Mouse (Mus musculus): Measurements from ENCODE around the gene Kcnj14. TPM values are rescaled to one million over a fixed set of nuclear protein-coding genes. Genes with fewer than 3 reads are reported as not detected.

Gene Kcnj14
- total and polyA plus RNA-seq, 3 experiments: 0.39 to 1.3 TPM; not detected in 1

GRCm38 (mm10) chr7:45842950-45843744, 18.6 kb upstream of the Kcnj14 start:
- TF ChIP-seq CHD2 (IDR thresholded peaks at IDR 0.05; ENCODE audit: low read length): no peak
- no peak for TF ChIP-seq TCF12 (IDR thresholded peaks at IDR 0.05; ENCODE audit: low read depth, low read length)
- no peak for TF ChIP-seq NRF1 (IDR thresholded peaks at IDR 0.05; ENCODE audit: insufficient read depth, low read depth, low read length, poor library complexity, severe bottlenecking)
- no peak for TF ChIP-seq SMC3 (IDR thresholded peaks at IDR 0.05; ENCODE audit: low read depth, low read length)
- no peak for TF ChIP-seq EP300 (IDR thresholded peaks at IDR 0.05; ENCODE audit: low read depth in 1 of 2, low read length in 2 of 2)
- no peak for TF ChIP-seq ETS1 (IDR thresholded peaks at IDR 0.05; ENCODE audit: low read depth, low read length)
- no peak for TF ChIP-seq SIN3A (IDR thresholded peaks at IDR 0.05; ENCODE audit: low read length)
- TF ChIP-seq ZC3H11A (IDR thresholded peaks at IDR 0.05; ENCODE audit: low read depth, low read length): no peak
- TF ChIP-seq JUND (IDR thresholded peaks at IDR 0.05; ENCODE audit: low read depth, low read length): no peak
- TF ChIP-seq MYC (IDR thresholded peaks at IDR 0.05; ENCODE audit: low read depth, low read length): no peak
- TF ChIP-seq MAFK (IDR thresholded peaks at IDR 0.05; ENCODE audit: borderline replicate concordance, low read depth, low read length): no peak
- no peak for TF ChIP-seq USF2 (IDR thresholded peaks at IDR 0.05; ENCODE audit: borderline replicate concordance in 1 of 2, insufficient read depth in 1 of 2, low read depth in 1 of 2, low read length in 2 of 2)
- no peak for TF ChIP-seq POLR2A (IDR thresholded peaks at IDR 0.05; ENCODE audit: control insufficient read depth in 1 of 2, insufficient read depth in 1 of 2, low read depth in 1 of 2, low read length in 2 of 2, poor library complexity in 1 of 2)
- TF ChIP-seq E2F4 (IDR thresholded peaks at IDR 0.05; ENCODE audit: borderline replicate concordance, low read depth, low read length): no peak
- TF ChIP-seq ZKSCAN1 (IDR thresholded peaks at IDR 0.05; ENCODE audit: low read depth, low read length): no peak
- no peak for TF ChIP-seq MAZ (IDR thresholded peaks at IDR 0.05; ENCODE audit: low read depth, low read length)
- TF ChIP-seq ZMIZ1 (IDR thresholded peaks at IDR 0.05; ENCODE audit: low read depth, low read length): no peak
- no peak for TF ChIP-seq ELF1 (IDR thresholded peaks at IDR 0.05; ENCODE audit: low read depth, low read length)
- TF ChIP-seq MXI1 (IDR thresholded peaks at IDR 0.05; ENCODE audit: low read depth, low read length): no peak
- no peak overlapping the region for H3K4me3 ChIP-seq (ENCODE audit: control insufficient read depth in 1 of 2, insufficient read depth in 1 of 2, low read depth in 2 of 2, low read length in 2 of 2)

GRCm38 (mm10) chr7:45833924-45834323, 9.3 kb upstream of the Kcnj14 start:
- peaks cover 2 to 10% of the 10 kb centered on the region in 2 experiments; a peak in 3 of 4 replicates for H3K36me3 ChIP-seq (ENCODE audit: control insufficient read depth in 1 of 2, insufficient read depth in 2 of 2, low read length in 2 of 2)
- no peak for DNase-seq (ENCODE audit: low read depth, low spot score)
- peaks cover 0 to 14% of the 10 kb centered on the region in 2 experiments; a peak in 3 of 4 replicates for H3K4me1 ChIP-seq (ENCODE audit: control insufficient read depth in 1 of 2, insufficient read depth in 2 of 2, low read length in 2 of 2)
- no peak for TF ChIP-seq ZNF384 (IDR thresholded peaks at IDR 0.05; ENCODE audit: low read depth, low read length)
- TF ChIP-seq JUND (IDR thresholded peaks at IDR 0.05; ENCODE audit: low read depth, low read length): no peak
- TF ChIP-seq MYC (IDR thresholded peaks at IDR 0.05; ENCODE audit: low read depth, low read length): no peak
- no peak for TF ChIP-seq CHD2 (IDR thresholded peaks at IDR 0.05; ENCODE audit: low read length)
- no peak for TF ChIP-seq ELF1 (IDR thresholded peaks at IDR 0.05; ENCODE audit: low read depth, low read length)
- TF ChIP-seq MAZ (IDR thresholded peaks at IDR 0.05; ENCODE audit: low read depth, low read length): no peak
- no peak for TF ChIP-seq NELFE (IDR thresholded peaks at IDR 0.05; ENCODE audit: low read depth, low read length)
- no peak for TF ChIP-seq TCF12 (IDR thresholded peaks at IDR 0.05; ENCODE audit: low read depth, low read length)
- TF ChIP-seq ZC3H11A (IDR thresholded peaks at IDR 0.05; ENCODE audit: low read depth, low read length): no peak
- TF ChIP-seq NRF1 (IDR thresholded peaks at IDR 0.05; ENCODE audit: insufficient read depth, low read depth, low read length, poor library complexity, severe bottlenecking): no peak
- TF ChIP-seq RCOR1 (IDR thresholded peaks at IDR 0.05; ENCODE audit: low read depth, low read length): no peak
- TF ChIP-seq SIN3A (IDR thresholded peaks at IDR 0.05; ENCODE audit: low read length): no peak
- TF ChIP-seq ZKSCAN1 (IDR thresholded peaks at IDR 0.05; ENCODE audit: low read depth, low read length): no peak
- TF ChIP-seq ZMIZ1 (IDR thresholded peaks at IDR 0.05; ENCODE audit: low read depth, low read length): no peak
- TF ChIP-seq KAT2A (conservative IDR thresholded peaks at IDR 0.05; ENCODE audit: low read depth, low read length): no peak
- no peak for TF ChIP-seq EP300 (IDR thresholded peaks at IDR 0.05; ENCODE audit: low read depth in 1 of 2, low read length in 2 of 2)
- no peak for TF ChIP-seq RAD21 (IDR thresholded peaks at IDR 0.05; ENCODE audit: low read depth, low read length)
- TF ChIP-seq POLR2AphosphoS5 (IDR thresholded peaks at IDR 0.05; ENCODE audit: borderline replicate concordance, low read depth, low read length): no peak
- no peak overlapping the region for H3K27ac ChIP-seq (ENCODE audit: control insufficient read depth, low read depth, low read length)
- H3K79me2 ChIP-seq (ENCODE audit: control insufficient read depth, insufficient read depth, low read length, poor library complexity): peaks cover 16% of the 10 kb centered on the region
- no peak overlapping the region for H3K4me3 ChIP-seq (ENCODE audit: control insufficient read depth in 1 of 2, insufficient read depth in 1 of 2, low read depth in 2 of 2, low read length in 2 of 2)
- no peak overlapping the region for H3K9ac ChIP-seq (ENCODE audit: control insufficient read depth, low read depth, low read length, poor library complexity, severe bottlenecking)
- no peaks in the 10 kb centered on the region for H3K27me3 ChIP-seq (ENCODE audit: control insufficient read depth in 1 of 2, insufficient read depth in 2 of 2, low read length in 2 of 2)
- H3K9me3 ChIP-seq (replicated peaks; ENCODE audit: insufficient read depth, low read length): no peaks in the 10 kb centered on the region

More at GRCm38 (mm10) chr7:45842950-45843744, 18.6 kb upstream of the Kcnj14 start:
- peaks cover 0 to 6% of the 10 kb centered on the region in 2 experiments; a peak in 1 of 4 replicates for H3K4me1 ChIP-seq (ENCODE audit: control insufficient read depth in 1 of 2, insufficient read depth in 2 of 2, low read length in 2 of 2)
- no peaks in the 10 kb centered on the region for H3K79me2 ChIP-seq (ENCODE audit: control insufficient read depth, insufficient read depth, low read length, poor library complexity)
- H3K36me3 ChIP-seq (ENCODE audit: control insufficient read depth in 1 of 2, insufficient read depth in 2 of 2, low read length in 2 of 2): peaks cover 0 to 3% of the 10 kb centered on the region in 2 experiments; a peak in 1 of 4 replicates
- H3K9ac ChIP-seq (ENCODE audit: control insufficient read depth, low read depth, low read length, poor library complexity, severe bottlenecking): no peak overlapping the region
- H3K9me3 ChIP-seq (replicated peaks; ENCODE audit: insufficient read depth, low read length): no peaks in the 10 kb centered on the region
- H3K27ac ChIP-seq (ENCODE audit: control insufficient read depth, low read depth, low read length): no peak overlapping the region
- H3K27me3 ChIP-seq (ENCODE audit: control insufficient read depth in 1 of 2, insufficient read depth in 2 of 2, low read length in 2 of 2): no peaks in the 10 kb centered on the region; a peak in 1 of 4 replicates
- DNase-seq (ENCODE audit: low read depth, low spot score): no peak
